Mouse (Mus musculus) MEL (cell line): ENCODE data around the gene Adar. TPM values are rescaled to one million over a fixed set of nuclear protein-coding genes. Genes with fewer than 3 reads are reported as not detected.
A peak's percentile ranks its signal among the peaks of the same experiment; 100 is the strongest.

ENCODE experiments used
- DNase-seq: peaks from one replicate; pipeline ENCODE4 v3.0.0; 2011; ENCODE audit warnings: low read depth, low spot score
- H3K27ac ChIP-seq: 2 replicates; pipeline ENCODE4 v1.5.1; 2012; ENCODE audit warnings: low read depth, mild to moderate bottlenecking, control low read depth, low read length, moderate library complexity; ENCODE audit not compliant: control insufficient read depth
- H3K27me3 ChIP-seq, 2 experiments: fragments of 150-350 bp in 1 of 2; sonication (generic) in 1 of 2; 2 replicates each; pipeline ENCODE4 v1.6.1; 2012; ENCODE audit warnings: low read length in 2 of 2, mild to moderate bottlenecking in 2 of 2, improper control_type of control experiment in 1 of 2, moderate library complexity in 1 of 2; ENCODE audit not compliant: insufficient read depth in 2 of 2, control insufficient read depth in 1 of 2
- H3K36me3 ChIP-seq, 2 experiments: 2 replicates each; pipeline ENCODE4 v1.6.1; 2012 to 2014; ENCODE audit warnings: low read length in 2 of 2, improper control_type of control experiment in 1 of 2, inconsistent platforms in 1 of 2, mild to moderate bottlenecking in 1 of 2; ENCODE audit not compliant: insufficient read depth in 2 of 2, control insufficient read depth in 1 of 2
- H3K4me1 ChIP-seq, 2 experiments: fragments of 150-350 bp in 1 of 2; sonication (generic) in 1 of 2; 2 replicates each; pipeline ENCODE4 v1.6.1; 2012; ENCODE audit warnings: low read length in 2 of 2, improper control_type of control experiment in 1 of 2, mild to moderate bottlenecking in 1 of 2; ENCODE audit not compliant: insufficient read depth in 2 of 2, control insufficient read depth in 1 of 2
- H3K4me3 ChIP-seq, 2 experiments: fragments of 150-350 bp in 1 of 2; sonication (generic) in 1 of 2; 2 replicates each; pipeline ENCODE4 v1.5.1; 2012; ENCODE audit warnings: low read depth in 2 of 2, low read length in 2 of 2, mild to moderate bottlenecking in 2 of 2, moderate library complexity in 2 of 2, control low read depth in 1 of 2, improper control_type of control experiment in 1 of 2; ENCODE audit not compliant: control insufficient read depth in 1 of 2, insufficient read depth in 1 of 2
- H3K79me2 ChIP-seq: 2 replicates; pipeline ENCODE4 v1.6.1; 2012; ENCODE audit warnings: mild to moderate bottlenecking, low read length, moderate library complexity; ENCODE audit not compliant: control insufficient read depth, poor library complexity, insufficient read depth
- H3K9ac ChIP-seq: 2 replicates; pipeline ENCODE4 v1.6.1; 2012; ENCODE audit warnings: low read depth, mild to moderate bottlenecking, control low read depth, low read length, moderate library complexity; ENCODE audit not compliant: control insufficient read depth, poor library complexity, severe bottlenecking
- H3K9me3 ChIP-seq: fragments of 150-350 bp; sonication (generic); replicated peaks from 2 replicates; pipeline ENCODE4 v1.6.1; 2012; ENCODE audit warnings: mild to moderate bottlenecking, low read length, improper control_type of control experiment, moderate library complexity; ENCODE audit not compliant: insufficient read depth
- BHLHE40 ChIP-seq: IDR thresholded peaks from 2 replicates; pipeline ENCODE4 v1.6.1; 2012; ENCODE audit warnings: low read depth, mild to moderate bottlenecking, inconsistent platforms, low read length, improper control_type of control experiment, borderline replicate concordance
- CHD1 ChIP-seq: IDR thresholded peaks from 2 replicates; pipeline ENCODE4 v1.6.1; 2012; ENCODE audit warnings: low read depth, mild to moderate bottlenecking, inconsistent platforms, low read length, improper control_type of control experiment
- CHD2 ChIP-seq: IDR thresholded peaks from 2 replicates; pipeline ENCODE4 v1.6.1; 2011; ENCODE audit warnings: low read length, improper control_type of control experiment
- CTCF ChIP-seq, 3 experiments: IDR thresholded peaks in 2 of 3; conservative IDR thresholded peaks in 1 of 3; 2 replicates each; pipeline ENCODE4 v1.5.1; 2011 to 2012; ENCODE audit warnings: low read length in 3 of 3, low read depth in 2 of 3, mild to moderate bottlenecking in 2 of 3, improper control_type of control experiment in 1 of 3, inconsistent platforms in 1 of 3, mixed read lengths in 1 of 3, moderate library complexity in 1 of 3; ENCODE audit not compliant: control insufficient read depth in 1 of 3, insufficient read depth in 1 of 3, poor library complexity in 1 of 3, severe bottlenecking in 1 of 3
- E2F4 ChIP-seq: IDR thresholded peaks from 2 replicates; pipeline ENCODE4 v1.6.1; 2011; ENCODE audit warnings: low read depth, low read length, improper control_type of control experiment, borderline replicate concordance
- EP300 ChIP-seq, 2 experiments: IDR thresholded peaks; 2 replicates each; pipeline ENCODE4 v1.6.1; 2011; ENCODE audit warnings: improper control_type of control experiment in 2 of 2, low read length in 2 of 2, low read depth in 1 of 2, mild to moderate bottlenecking in 1 of 2
- ETS1 ChIP-seq: IDR thresholded peaks from 2 replicates; pipeline ENCODE4 v1.6.1; 2012; ENCODE audit warnings: low read depth, mild to moderate bottlenecking, inconsistent platforms, low read length, improper control_type of control experiment, moderate library complexity
- GATA1 ChIP-seq: IDR thresholded peaks from 2 replicates; pipeline ENCODE4 v1.6.1; 2011; ENCODE audit warnings: low read depth, low read length, improper control_type of control experiment
- JUND ChIP-seq: IDR thresholded peaks from 2 replicates; pipeline ENCODE4 v1.6.1; 2011; ENCODE audit warnings: low read depth, mild to moderate bottlenecking, improper control_type of control experiment, low read length
- KAT2A ChIP-seq: conservative IDR thresholded peaks from 2 replicates; pipeline ENCODE4 v1.6.1; 2012; ENCODE audit warnings: low read depth, low read length, improper control_type of control experiment, inconsistent platforms
- MAFK ChIP-seq: IDR thresholded peaks from 2 replicates; pipeline ENCODE4 v1.6.1; 2011; ENCODE audit warnings: low read depth, mild to moderate bottlenecking, low read length, improper control_type of control experiment, borderline replicate concordance
- MAZ ChIP-seq: IDR thresholded peaks from 2 replicates; pipeline ENCODE4 v1.6.1; 2012; ENCODE audit warnings: low read depth, mild to moderate bottlenecking, inconsistent platforms, low read length, improper control_type of control experiment
- MEF2A ChIP-seq: IDR thresholded peaks from 2 replicates; pipeline ENCODE4 v1.6.1; 2014; ENCODE audit warnings: low read depth, mild to moderate bottlenecking, inconsistent platforms, low read length, improper control_type of control experiment; ENCODE audit not compliant: poor library complexity, insufficient replicate concordance, severe bottlenecking; ENCODE audit errors: extremely low read depth
- MXI1 ChIP-seq: IDR thresholded peaks from 2 replicates; pipeline ENCODE4 v1.6.1; 2011; ENCODE audit warnings: mild to moderate bottlenecking, low read depth, low read length, improper control_type of control experiment
- MYB ChIP-seq: IDR thresholded peaks from 2 replicates; pipeline ENCODE4 v1.6.1; 2011; ENCODE audit warnings: mild to moderate bottlenecking, low read depth, low read length, improper control_type of control experiment
- NELFE ChIP-seq: IDR thresholded peaks from 2 replicates; pipeline ENCODE4 v1.6.1; 2011; ENCODE audit warnings: low read depth, low read length, improper control_type of control experiment
- NRF1 ChIP-seq: IDR thresholded peaks from 2 replicates; pipeline ENCODE4 v1.6.1; 2014; ENCODE audit warnings: low read depth, mild to moderate bottlenecking, inconsistent platforms, low read length, improper control_type of control experiment, moderate library complexity; ENCODE audit not compliant: poor library complexity, insufficient read depth, severe bottlenecking
- POLR2AphosphoS2 ChIP-seq: IDR thresholded peaks from 2 replicates; pipeline ENCODE4 v1.6.1; 2011; ENCODE audit warnings: low read length, improper control_type of control experiment
- RAD21 ChIP-seq: IDR thresholded peaks from 2 replicates; pipeline ENCODE4 v1.6.1; 2011; ENCODE audit warnings: mild to moderate bottlenecking, low read depth, low read length, improper control_type of control experiment
- RCOR1 ChIP-seq: IDR thresholded peaks from 2 replicates; pipeline ENCODE4 v1.6.1; 2012; ENCODE audit warnings: low read depth, mild to moderate bottlenecking, inconsistent platforms, low read length, improper control_type of control experiment
- SIN3A ChIP-seq: IDR thresholded peaks from 2 replicates; pipeline ENCODE4 v1.6.1; 2012; ENCODE audit warnings: low read length, improper control_type of control experiment, inconsistent platforms
- TAL1 ChIP-seq: IDR thresholded peaks from 2 replicates; pipeline ENCODE4 v1.6.1; 2012; ENCODE audit warnings: mild to moderate bottlenecking, inconsistent platforms, low read length, moderate library complexity, mixed read lengths
- TBP ChIP-seq: IDR thresholded peaks from 2 replicates; pipeline ENCODE4 v1.8.0; 2011; ENCODE audit warnings: low read depth, low read length, improper control_type of control experiment
- UBTF ChIP-seq: IDR thresholded peaks from 2 replicates; pipeline ENCODE4 v1.6.1; 2012; ENCODE audit warnings: low read depth, mild to moderate bottlenecking, inconsistent platforms, low read length, improper control_type of control experiment, moderate library complexity, borderline replicate concordance; ENCODE audit not compliant: insufficient read depth
- USF1 ChIP-seq: IDR thresholded peaks from 2 replicates; pipeline ENCODE4 v1.6.1; 2014; ENCODE audit warnings: low read depth, mild to moderate bottlenecking, inconsistent platforms, low read length, improper control_type of control experiment, moderate library complexity
- USF2 ChIP-seq, 2 experiments: IDR thresholded peaks; 2 replicates each; pipeline ENCODE4 v1.6.1; 2011 to 2012; ENCODE audit warnings: improper control_type of control experiment in 2 of 2, low read length in 2 of 2, borderline replicate concordance in 1 of 2, inconsistent platforms in 1 of 2, low read depth in 1 of 2, mild to moderate bottlenecking in 1 of 2; ENCODE audit not compliant: insufficient read depth in 1 of 2
- ZMIZ1 ChIP-seq: IDR thresholded peaks from 2 replicates; pipeline ENCODE4 v1.6.1; 2012; ENCODE audit warnings: low read depth, mild to moderate bottlenecking, inconsistent platforms, low read length, improper control_type of control experiment, moderate library complexity
- polyA plus RNA-seq, 2 experiments: library from polyadenylated mRNA; stranded (reverse) in 1 of 2; unstranded in 1 of 2; fragments of >175 nt in 1 of 2; fragments of >200 nt in 1 of 2; gene quantifications; 2 replicates each; pipeline versions ENCODE4 v1.2.1 to v1.2.4; 2012; ENCODE audit warnings: low replicate concordance in 2 of 2, low read depth in 1 of 2; ENCODE audit not compliant: insufficient read length in 2 of 2, insufficient read depth in 1 of 2, missing spikeins in 1 of 2
- total RNA-seq: library from RNA; depleted of rRNA; stranded (reverse); fragments of 300-350 nt; gene quantifications from 2 replicates; pipeline ENCODE4 v1.2.3, GENCODE M21; 2012

The Adar gene
- total and polyA plus RNA-seq, 3 experiments, result 26.7 to 124 (median 45.1) TPM

GRCm38 (mm10) chr3:89723400-89724084 is 8.7 kb downstream of the Adar start:
- Histone ChIP-seq H3K27me3 (no peaks in the 10 kb centered on the region), H3K4me1 (peaks cover 3% of the 10 kb centered on the region in 2 experiments), H3K27ac (no peak overlapping the region), H3K9me3 (no peaks in the 10 kb centered on the region), H3K36me3 (peaks cover 0 to 6% of the 10 kb centered on the region in 2 experiments; a peak in 1 of 4 replicates), H3K4me3 (no peak overlapping the region), H3K79me2 (peaks cover 18% of the 10 kb centered on the region), H3K9ac (no peak overlapping the region)
- TF ChIP-seq MXI1 (no peak), ZMIZ1 (no peak), MEF2A (no peak), ETS1 (no peak), USF2 (IDR thresholded peaks at IDR 0.05; ENCODE audit: borderline replicate concordance in 1 of 2, insufficient read depth in 1 of 2, low read depth in 1 of 2, low read length in 2 of 2) (no peak), JUND (no peak), E2F4 (no peak), KAT2A (no peak), NELFE (no peak), NRF1 (no peak)
- no peak for DNase-seq

- DNase-seq, result peak; percentile 94
- H3K27ac ChIP-seq, result peak overlapping the region; percentile 6; the same call in 1 of the 2 replicates
- peaks cover 24% of the 10 kb centered on the region for H3K79me2 ChIP-seq
- H3K9me3 ChIP-seq, result no peaks in the 10 kb centered on the region
- peak overlapping the region; percentile 20; the same call in 1 of the 2 replicates for H3K9ac ChIP-seq
- no peaks in the 10 kb centered on the region for H3K27me3 ChIP-seq
- H3K4me3 ChIP-seq, result peak overlapping the region in 1 of 2 experiments; percentile 26; a peak in 1 of 4 replicates
- H3K36me3 ChIP-seq, result peaks cover 0 to 14% of the 10 kb centered on the region in 2 experiments; a peak in 2 of 4 replicates
- H3K4me1 ChIP-seq, result peaks cover 5 to 18% of the 10 kb centered on the region in 2 experiments
- no peak for TF ChIP-seq POLR2AphosphoS2
- no peak for TF ChIP-seq CHD1
- no peak for TF ChIP-seq ZMIZ1
- TF ChIP-seq RCOR1, result peak; percentile 42; the same call in 1 of the 2 replicates
- 0 out of 2 replicates have a peak, but pooled peaks have one; percentile 22 for TF ChIP-seq MYB
- 0 out of 2 replicates have a peak, but pooled peaks have one; percentile 25 for TF ChIP-seq MAZ
- peak; percentile 29; the same call in 1 of the 2 replicates for TF ChIP-seq USF1
- peak; percentile 70; the same call in 1 of the 2 replicates for TF ChIP-seq SIN3A
- TF ChIP-seq USF2 (IDR thresholded peaks at IDR 0.05; ENCODE audit: borderline replicate concordance in 1 of 2, insufficient read depth in 1 of 2, low read depth in 1 of 2, low read length in 2 of 2), result no peak
- TF ChIP-seq KAT2A, result no peak
- TF ChIP-seq UBTF, result no peak
- peak; percentile 28 to 35; a peak in 2 of 4 replicates for TF ChIP-seq EP300 (IDR thresholded peaks at IDR 0.05; ENCODE audit: low read depth in 1 of 2, low read length in 2 of 2)
- TF ChIP-seq TAL1, result no peak
- TF ChIP-seq NRF1, result no peak
- no peak for TF ChIP-seq NELFE
- no peak; the same call in none of the 2 replicates for TF ChIP-seq TBP
- TF ChIP-seq MAFK, result peak; percentile 59; the same call in 1 of the 2 replicates
- TF ChIP-seq CHD2, result no peak
- peak; percentile 74 to 94 (median 93) for TF ChIP-seq CTCF (IDR thresholded peaks at IDR 0.05 in 2 of 3, conservative IDR thresholded peaks at IDR 0.05 in 1 of 3; ENCODE audit: control insufficient read depth in 1 of 3, insufficient read depth in 1 of 3, low read depth in 2 of 3, low read length in 3 of 3, poor library complexity in 1 of 3, severe bottlenecking in 1 of 3)
- no peak for TF ChIP-seq MEF2A
- TF ChIP-seq JUND, result no peak
- peak; percentile 65 for TF ChIP-seq RAD21
- TF ChIP-seq BHLHE40, result 0 out of 2 replicates have a peak, but pooled peaks have one; percentile 49
- TF ChIP-seq MXI1, result 0 out of 2 replicates have a peak, but pooled peaks have one; percentile 54
- no peak for TF ChIP-seq GATA1
These were observed 12.2 kb downstream of the Adar start for GRCm38 (mm10) chr3:89727028-89727427.
